Mouse (Mus musculus) ES-E14 (cell line): ENCODE results near the gene Rab19. TPM values are rescaled to one million over a fixed set of nuclear protein-coding genes. Genes with fewer than 3 reads are reported as not detected.
"Not testable (repeated sequence)": the region's sequence is repeated elsewhere in the genome, so short reads cannot be mapped to it uniquely, and the experiment has no call there.

Source experiments
- DNase-seq: peaks from one replicate; pipeline ENCODE4 v3.0.0-alpha.2; 2013; ENCODE audit warnings: low read depth, low spot score
- H3K27ac ChIP-seq: 2 replicates; pipeline ENCODE4 v1.5.1; 2012; ENCODE audit warnings: low read depth, mild to moderate bottlenecking, low read length, moderate library complexity, mixed read lengths; ENCODE audit not compliant: poor library complexity, insufficient read depth, severe bottlenecking
- H3K36me3 ChIP-seq: 2 replicates; pipeline ENCODE4 v1.6.1; 2012; ENCODE audit warnings: mild to moderate bottlenecking, low read length, moderate library complexity, mixed read lengths; ENCODE audit not compliant: control insufficient read depth, poor library complexity, insufficient read depth, severe bottlenecking
- H3K4me1 ChIP-seq, 2 experiments: fragments of 150-350 bp in 1 of 2; sonication (generic) in 1 of 2; 2 replicates each; pipeline ENCODE4 v1.6.1; 2012; ENCODE audit warnings: low read length in 2 of 2, mild to moderate bottlenecking in 1 of 2, mixed read lengths in 1 of 2; ENCODE audit not compliant: control insufficient read depth in 2 of 2, insufficient read depth in 2 of 2, poor library complexity in 1 of 2
- H3K4me3 ChIP-seq, 2 experiments: fragments of 150-350 bp in 1 of 2; sonication (generic) in 1 of 2; 2 replicates each; pipeline ENCODE4 v1.5.1; 2012; ENCODE audit warnings: low read length in 2 of 2, low read depth in 1 of 2, mild to moderate bottlenecking in 1 of 2, mixed read lengths in 1 of 2; ENCODE audit not compliant: insufficient read depth in 1 of 2, poor library complexity in 1 of 2, severe bottlenecking in 1 of 2
- H3K9ac ChIP-seq: 2 replicates; pipeline ENCODE4 v1.6.1; 2012; ENCODE audit warnings: low read depth, mild to moderate bottlenecking, low read length, mixed read lengths; ENCODE audit not compliant: poor library complexity, insufficient read depth, severe bottlenecking
- H3K9me3 ChIP-seq: fragments of 150-350 bp; sonication (generic); 2 replicates; pipeline ENCODE4 v1.6.1; 2012; ENCODE audit warnings: low read depth, mild to moderate bottlenecking, low read length; ENCODE audit not compliant: control insufficient read depth, insufficient read depth
- CHD2 ChIP-seq: IDR thresholded peaks from 2 replicates; pipeline ENCODE4 v1.6.1; 2014; ENCODE audit warnings: mild to moderate bottlenecking, low read depth, low read length, inconsistent platforms
- HCFC1 ChIP-seq: IDR thresholded peaks from 2 replicates; pipeline ENCODE4 v1.6.1; 2012; ENCODE audit warnings: low read length, inconsistent platforms, borderline replicate concordance; ENCODE audit not compliant: insufficient read depth
- MAFK ChIP-seq: IDR thresholded peaks from 2 replicates; pipeline ENCODE4 v1.6.1; 2014; ENCODE audit warnings: mild to moderate bottlenecking, low read depth, low read length, inconsistent platforms; ENCODE audit not compliant: insufficient read depth
- ZC3H11A ChIP-seq: IDR thresholded peaks from 2 replicates; pipeline ENCODE4 v1.6.1; 2012; ENCODE audit warnings: low read depth, mild to moderate bottlenecking, inconsistent platforms, low read length, borderline replicate concordance
- ZNF384 ChIP-seq: IDR thresholded peaks from 2 replicates; pipeline ENCODE4 v1.6.1; 2012; ENCODE audit warnings: low read depth, low read length, inconsistent platforms
- in situ Hi-C, 2 experiments: fragments of 600-800 bp; cut with MboI; formaldehyde crosslinking; loops; one replicate each; pipeline ENCODE4 v1.15.1; 2025; ENCODE audit warnings: low sequenced_read_pairs in 2 of 2, inconsistent platforms in 1 of 2; ENCODE audit not compliant: unreplicated experiment in 2 of 2
- total RNA-seq: library from RNA; depleted of rRNA; stranded (reverse); fragments of 300-350 nt; gene quantifications from 2 replicates; pipeline ENCODE4 v1.2.3, GENCODE M21; 2012

The Rab19 gene
- total RNA-seq, 1 experiment, result 0.62 TPM

DNA sequence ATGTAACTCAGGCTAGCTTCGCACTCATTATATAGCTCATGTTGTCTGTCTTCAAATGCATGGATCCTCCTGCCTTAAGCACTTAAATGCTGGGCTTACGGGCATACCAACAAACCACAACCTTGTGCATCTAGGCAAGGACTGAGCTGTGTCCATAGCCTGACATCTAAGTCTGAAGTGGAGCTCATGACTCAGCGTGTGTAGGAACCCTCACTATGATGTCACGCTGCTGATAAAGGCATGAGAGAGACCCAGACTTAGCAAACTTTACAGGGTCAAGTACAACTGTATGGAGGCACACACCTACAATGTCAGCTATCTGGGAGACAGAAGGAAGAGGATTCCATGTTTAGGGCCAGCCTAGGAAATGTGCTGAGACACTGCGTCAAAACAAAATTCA is 25.5 kb downstream of the Rab19 start:
- H3K4me3 ChIP-seq, result no peak overlapping the region
- DNase-seq, result no peak
- peaks cover 7 to 8% of the 10 kb centered on the region in 2 experiments for H3K4me1 ChIP-seq
- no peaks in the 10 kb centered on the region for H3K9me3 ChIP-seq
- peaks cover 71% of the 10 kb centered on the region for H3K36me3 ChIP-seq
- no peak overlapping the region for H3K9ac ChIP-seq
- H3K27ac ChIP-seq, result no peak overlapping the region
- no peak for TF ChIP-seq MAFK
- TF ChIP-seq HCFC1, result no peak
- no peak for TF ChIP-seq ZNF384
- TF ChIP-seq CHD2, result no peak
- TF ChIP-seq ZC3H11A, result no peak
- in situ Hi-C loops, result no loop called here

DNA sequence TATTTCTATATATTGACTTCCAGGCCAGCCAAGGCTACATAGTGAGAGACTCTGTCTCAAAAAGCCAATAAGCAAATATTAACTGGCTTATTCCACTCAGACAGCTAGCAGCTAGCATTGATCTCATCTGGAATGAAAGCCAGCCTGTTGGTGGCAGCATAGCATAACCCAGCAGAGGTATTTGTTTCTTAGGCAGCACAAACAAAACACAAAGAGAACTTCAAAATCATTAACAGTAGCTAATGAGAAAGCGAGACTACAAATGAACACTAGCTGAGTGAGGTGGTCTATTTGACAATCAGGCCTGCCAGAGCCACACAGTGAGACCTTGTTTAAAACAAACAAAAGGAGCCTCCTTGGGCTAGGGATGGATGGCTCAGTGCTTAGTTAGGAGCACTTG is 33.1 kb downstream of the Rab19 start:
- H3K27ac ChIP-seq, result peak overlapping the region; percentile 68; the same call in 1 of the 2 replicates
- no peak for TF ChIP-seq CHD2
- TF ChIP-seq ZC3H11A, result no peak
- TF ChIP-seq HCFC1, result no peak
- no peak for TF ChIP-seq MAFK
- TF ChIP-seq ZNF384, result no peak
- peaks cover 7 to 9% of the 10 kb centered on the region in 2 experiments; a peak in 3 of 4 replicates for H3K4me1 ChIP-seq
- in situ Hi-C loops, result no loop called here
- H3K4me3 ChIP-seq, result peak overlapping the region; percentile 9 to 61; a peak in 3 of 4 replicates
- H3K9me3 ChIP-seq, result no peaks in the 10 kb centered on the region
- DNase-seq, result no peak
- peak overlapping the region; percentile 26; the same call in 1 of the 2 replicates for H3K9ac ChIP-seq
- H3K36me3 ChIP-seq, result peaks cover 40% of the 10 kb centered on the region

DNA sequence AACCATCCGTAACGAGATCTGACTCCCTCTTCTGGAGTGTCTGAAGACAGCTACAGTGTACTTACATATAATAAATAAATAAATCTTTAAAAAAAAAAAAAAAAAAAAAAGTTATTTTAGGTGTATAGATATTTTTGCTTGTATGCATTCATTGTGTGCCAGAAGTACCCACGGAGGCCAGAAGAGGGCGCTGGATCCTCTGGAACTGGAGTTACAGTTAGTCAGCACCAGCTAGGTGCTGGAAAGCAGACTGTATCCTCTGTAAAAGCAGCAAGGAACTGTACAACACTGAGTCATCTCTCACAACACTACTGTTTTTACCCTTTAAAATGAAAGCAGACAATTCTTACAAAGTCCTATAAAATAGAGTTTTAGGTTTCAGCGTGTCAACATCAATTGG is 34.8 kb downstream of the Rab19 start:
- in situ Hi-C loops, result no loop called here
- no peaks in the 10 kb centered on the region for H3K9me3 ChIP-seq
- DNase-seq, result peak; percentile 80
- H3K9ac ChIP-seq, result peak overlapping the region; percentile 26; the same call in 1 of the 2 replicates
- H3K27ac ChIP-seq, result peak overlapping the region; percentile 71; the same call in 1 of the 2 replicates
- peaks cover 27% of the 10 kb centered on the region for H3K36me3 ChIP-seq
- TF ChIP-seq HCFC1 (no peak), ZC3H11A (peak; percentile 53; the same call in 1 of the 2 replicates), ZNF384 (peak; percentile 91), MAFK (peak; percentile 76), CHD2 (0 out of 2 replicates have a peak, but pooled peaks have one; percentile 22)
- peaks cover 0 to 5% of the 10 kb centered on the region in 2 experiments; a peak in 2 of 4 replicates for H3K4me1 ChIP-seq
- peak overlapping the region; percentile 21 to 71 for H3K4me3 ChIP-seq

DNA sequence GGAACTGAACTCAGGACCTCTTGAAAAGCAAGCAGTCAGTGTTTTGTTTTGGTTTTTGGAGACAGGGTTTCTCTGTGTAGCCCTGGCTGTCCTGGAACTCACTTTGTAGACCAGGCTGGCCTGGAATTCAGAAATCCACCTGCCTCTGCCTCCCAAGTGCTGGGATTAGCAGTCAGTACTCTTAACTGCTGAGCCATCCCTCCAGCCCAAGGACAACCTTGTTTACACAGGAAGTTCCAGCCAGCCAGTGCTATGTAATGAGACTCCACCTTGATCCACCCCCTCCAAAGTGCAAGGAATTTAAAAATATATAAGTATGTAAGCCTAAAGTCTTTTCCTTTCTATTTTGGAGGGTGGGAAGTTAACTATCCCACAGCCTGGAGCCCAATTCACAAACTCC is 35.7 kb downstream of the Rab19 start:
- H3K27ac ChIP-seq, result peak overlapping the region; percentile 71; the same call in 1 of the 2 replicates
- in situ Hi-C loops, H3K4me1 ChIP-seq, DNase-seq, H3K9me3 ChIP-seq: not testable (repeated sequence)
- H3K4me3 ChIP-seq, result peak overlapping the region; percentile 54 to 71
- H3K9ac ChIP-seq, result peak overlapping the region; percentile 76; the same call in 1 of the 2 replicates
- peaks cover 21% of the 10 kb centered on the region for H3K36me3 ChIP-seq

DNA sequence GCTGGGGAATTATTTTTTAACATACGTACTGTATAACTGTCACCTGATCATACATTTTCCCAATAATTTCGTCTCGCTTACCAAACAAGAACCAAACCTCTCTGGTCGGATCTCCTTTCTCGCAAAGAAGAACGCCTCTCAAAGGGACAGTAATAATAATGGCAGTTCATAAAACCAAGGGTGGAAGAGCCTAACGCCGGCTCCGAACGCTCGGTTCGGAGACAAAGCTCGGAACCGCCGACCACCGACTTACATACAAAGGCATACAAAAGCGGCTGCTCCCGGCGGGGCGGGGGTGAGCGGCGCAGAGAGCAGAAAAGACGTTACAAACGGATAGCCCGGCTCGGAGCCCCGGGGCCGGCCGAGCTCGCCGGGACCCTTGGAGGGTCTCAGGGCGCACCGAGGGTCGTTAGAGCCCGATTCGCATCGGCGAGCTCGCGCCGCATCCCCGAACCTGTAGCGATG is 38.4 kb downstream of the Rab19 start:
- in situ Hi-C loops, result no loop called here
- H3K4me3 ChIP-seq, result peak overlapping the region; percentile 95
- H3K36me3 ChIP-seq, result peaks cover 10% of the 10 kb centered on the region
- no peak for DNase-seq
- TF ChIP-seq ZC3H11A (no peak), MAFK (no peak), ZNF384 (no peak), CHD2 (no peak), HCFC1 (no peak)
- H3K27ac ChIP-seq, result peak overlapping the region; percentile 99
- H3K4me1 ChIP-seq, result peaks cover 3 to 8% of the 10 kb centered on the region in 2 experiments
- H3K9me3 ChIP-seq, result no peaks in the 10 kb centered on the region
- H3K9ac ChIP-seq, result peak overlapping the region; percentile 96
